Mouse (Mus musculus) ES-CJ7 (cell line): ENCODE measurements at regions not wholly inside any gene's neighbourhood (a gene's known extent, or its start where the extent isn't known, plus 50 kb on each side); places are given as distances from the start of the nearest gene placed in this dataset.
"Not testable (repeated sequence)": the region's sequence is repeated elsewhere in the genome, so short reads cannot be mapped to it uniquely, and the experiment has no call there.

Experiments
- DNase-seq: peaks from one replicate; pipeline ENCODE4 v3.0.0; 2011; ENCODE audit warnings: low read depth, low spot score

GRCm38 (mm10) chr2:17849267-17849666, 118.0 kb upstream of the Nebl start:
- DNase-seq, result peak; percentile 63

GRCm38 (mm10) chr2:17845447-17846092, 114.3 kb upstream of the Nebl start:
- DNase-seq, result not testable (repeated sequence)

GRCm38 (mm10) chr2:17844662-17845446, 113.6 kb upstream of the Nebl start:
- no peak for DNase-seq

GRCm38 (mm10) chr2:17841963-17842362, 110.7 kb upstream of the Nebl start:
- no peak for DNase-seq

- DNase-seq, result no peak
These were observed 110.3 kb upstream of the Nebl start for GRCm38 (mm10) chr2:17841546-17841945.

DNA sequence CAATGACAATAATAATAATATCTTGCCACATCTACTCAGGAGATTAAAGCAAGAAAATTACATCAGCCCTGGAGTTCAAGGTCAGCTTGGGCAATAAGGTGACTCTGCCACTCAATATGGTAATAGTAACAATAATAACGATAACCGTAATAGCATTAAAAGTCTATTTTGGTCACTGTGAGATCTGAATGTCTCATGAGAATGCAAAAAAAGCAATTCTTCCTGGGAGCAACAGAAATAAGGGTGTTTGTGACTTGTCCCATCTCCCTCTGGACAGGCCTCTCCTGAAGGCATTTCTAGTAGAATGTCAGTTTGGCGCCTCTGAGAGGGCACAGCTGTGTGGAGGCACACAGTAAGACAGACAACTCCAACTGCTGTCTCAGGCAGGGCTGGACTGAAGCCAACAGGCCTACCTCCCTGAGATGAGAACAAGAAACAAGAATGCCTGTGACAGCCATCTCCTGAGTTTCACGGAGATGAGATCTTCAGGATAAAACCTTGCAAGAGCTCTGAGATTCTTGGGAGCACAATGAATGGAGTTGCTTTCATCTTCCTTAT, 109.8 kb upstream of the Nebl start:
- DNase-seq, result no peak

DNA sequence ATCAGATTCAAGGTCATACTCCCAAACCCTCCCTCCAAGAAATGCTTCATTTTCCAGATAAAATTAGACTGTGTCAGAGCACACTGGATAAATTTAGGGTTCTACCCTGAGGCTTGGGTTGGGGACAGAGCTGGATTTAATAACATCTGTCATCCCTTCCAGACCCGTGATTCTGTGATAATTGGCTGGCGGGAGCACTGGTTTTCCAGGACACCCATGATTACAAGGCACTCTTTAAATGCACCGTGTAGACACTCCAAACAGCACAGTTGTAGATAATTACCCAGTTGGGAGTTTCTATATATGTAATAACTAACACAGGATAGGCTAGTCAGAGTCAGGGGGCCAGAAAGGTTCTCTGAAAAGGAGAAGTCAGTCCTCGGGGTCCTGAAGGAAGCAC, 108.4 kb upstream of the Nebl start:
- DNase-seq, result no peak

DNA sequence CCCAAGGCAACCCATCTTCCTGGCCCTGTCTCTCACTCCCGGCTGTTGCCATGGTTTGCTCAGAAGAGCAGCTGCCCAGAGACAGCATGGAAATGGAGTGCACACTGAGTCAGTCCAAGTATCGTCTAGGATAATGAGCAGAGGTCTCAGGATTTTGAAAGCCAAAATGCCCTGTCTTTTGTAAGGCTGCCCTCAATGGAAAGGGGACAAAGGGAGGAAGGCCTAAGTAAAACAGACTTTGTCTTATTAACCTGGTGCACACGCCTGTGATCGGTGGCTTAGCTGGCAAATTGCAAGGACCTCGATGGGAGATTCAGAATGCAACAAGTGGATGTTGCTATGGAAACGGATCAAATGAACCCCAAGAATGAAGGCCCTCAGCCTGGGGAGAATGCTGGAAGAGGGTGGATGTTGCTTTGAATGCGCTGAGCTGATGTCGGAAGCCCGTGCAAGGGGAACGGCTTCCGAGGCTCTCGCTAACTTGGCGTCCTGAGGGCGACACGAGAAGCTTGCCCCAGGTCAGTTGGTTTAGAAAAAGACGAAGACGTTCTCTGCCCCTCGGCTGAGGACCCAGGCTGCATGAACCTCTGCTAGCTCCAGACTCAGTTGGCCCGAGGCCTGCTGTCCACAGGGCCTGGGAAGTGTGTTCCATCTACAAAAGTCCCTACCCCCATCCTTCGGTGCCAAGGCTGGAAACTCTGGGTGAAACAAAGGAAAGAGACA, 107.8 kb upstream of the Nebl start:
- no peak for DNase-seq

DNA sequence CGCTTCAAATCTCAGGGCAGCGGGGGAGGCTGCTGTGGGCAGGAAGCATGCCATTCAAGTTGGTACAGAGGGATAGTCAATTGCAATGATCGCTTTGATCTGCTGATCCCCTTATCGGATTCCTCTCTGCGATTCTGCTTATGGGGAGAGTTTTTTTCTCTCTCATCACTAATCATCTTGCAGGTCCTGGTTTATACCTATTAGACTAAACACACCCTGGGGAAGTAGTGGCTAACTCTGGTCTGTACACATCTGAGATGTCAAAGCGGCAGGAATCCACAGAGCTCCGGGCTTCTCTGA, 107.1 kb upstream of the Nebl start:
- DNase-seq, result no peak

DNA sequence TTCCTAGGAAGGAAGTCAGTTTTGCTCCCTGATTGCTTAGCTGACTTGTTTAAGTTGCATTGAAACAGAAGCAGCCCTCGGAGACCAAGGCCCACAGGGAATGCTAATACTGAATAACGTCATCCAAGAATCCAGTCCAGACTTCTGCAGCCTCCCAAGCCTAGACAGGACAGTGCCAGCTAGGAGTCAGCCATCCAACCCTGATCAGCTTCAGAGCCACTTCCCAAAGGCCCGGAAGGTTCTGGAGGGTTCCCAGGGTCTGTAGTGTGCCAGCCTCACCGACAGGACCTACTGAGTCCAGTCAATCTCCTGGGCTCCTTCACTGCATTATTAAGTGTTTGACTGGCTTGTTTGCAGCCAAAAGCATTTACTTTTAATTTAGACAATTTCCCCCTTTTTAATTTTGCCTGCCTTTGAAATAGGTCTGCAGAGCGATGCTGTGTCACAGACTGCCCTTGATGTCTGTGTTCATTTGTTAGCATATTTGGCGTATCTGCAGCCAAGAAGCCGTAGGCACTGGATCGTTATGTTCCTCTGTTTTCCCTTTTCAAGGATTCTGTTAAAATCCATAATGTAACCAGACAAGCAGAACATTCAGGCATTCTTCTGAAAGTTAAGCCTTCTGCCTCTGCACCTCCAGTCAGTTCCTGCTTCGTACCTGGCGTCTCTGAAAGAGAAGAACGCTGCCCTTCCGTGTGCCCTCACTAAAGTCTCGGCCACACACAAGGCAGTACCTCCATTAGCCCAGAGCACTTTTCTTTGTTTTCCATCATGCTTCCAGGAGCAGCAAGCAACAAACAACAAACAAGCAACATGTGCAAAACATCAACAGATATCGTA, 106.5 kb upstream of the Nebl start:
- no peak for DNase-seq

GRCm38 (mm10) chr2:17832726-17833125, 101.5 kb upstream of the Nebl start:
- DNase-seq, result peak; percentile 71

DNA sequence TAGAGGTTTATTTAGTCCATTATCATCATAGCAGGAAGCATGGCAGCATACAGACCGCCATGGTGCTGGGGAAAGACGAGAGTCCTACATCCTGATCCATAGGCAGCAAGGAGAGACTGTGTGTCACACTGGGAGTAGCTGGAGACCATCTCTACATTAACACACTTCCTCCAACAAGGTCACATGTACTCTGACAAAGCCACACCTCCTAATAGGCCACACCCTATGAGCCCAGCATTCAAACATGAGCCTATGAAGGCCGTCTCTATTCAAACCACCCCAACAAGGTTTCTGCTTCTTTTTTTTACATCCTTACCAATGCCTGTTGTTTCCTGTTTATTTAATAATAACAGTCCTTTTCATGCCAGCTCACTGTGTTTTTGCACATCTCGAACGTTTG, 99.0 kb upstream of the Nebl start:
- peak; percentile 32 for DNase-seq

GRCm38 (mm10) chr2:17825271-17825670, 94.0 kb upstream of the Nebl start:
- no peak for DNase-seq

GRCm38 (mm10) chr2:17824176-17824575, 92.9 kb upstream of the Nebl start:
- no peak for DNase-seq

- no peak for DNase-seq
These were observed 91.3 kb upstream of the Nebl start for GRCm38 (mm10) chr2:17822621-17823006.

GRCm38 (mm10) chr2:17821878-17822620, 90.8 kb upstream of the Nebl start:
- DNase-seq, result peak; percentile 51

DNA sequence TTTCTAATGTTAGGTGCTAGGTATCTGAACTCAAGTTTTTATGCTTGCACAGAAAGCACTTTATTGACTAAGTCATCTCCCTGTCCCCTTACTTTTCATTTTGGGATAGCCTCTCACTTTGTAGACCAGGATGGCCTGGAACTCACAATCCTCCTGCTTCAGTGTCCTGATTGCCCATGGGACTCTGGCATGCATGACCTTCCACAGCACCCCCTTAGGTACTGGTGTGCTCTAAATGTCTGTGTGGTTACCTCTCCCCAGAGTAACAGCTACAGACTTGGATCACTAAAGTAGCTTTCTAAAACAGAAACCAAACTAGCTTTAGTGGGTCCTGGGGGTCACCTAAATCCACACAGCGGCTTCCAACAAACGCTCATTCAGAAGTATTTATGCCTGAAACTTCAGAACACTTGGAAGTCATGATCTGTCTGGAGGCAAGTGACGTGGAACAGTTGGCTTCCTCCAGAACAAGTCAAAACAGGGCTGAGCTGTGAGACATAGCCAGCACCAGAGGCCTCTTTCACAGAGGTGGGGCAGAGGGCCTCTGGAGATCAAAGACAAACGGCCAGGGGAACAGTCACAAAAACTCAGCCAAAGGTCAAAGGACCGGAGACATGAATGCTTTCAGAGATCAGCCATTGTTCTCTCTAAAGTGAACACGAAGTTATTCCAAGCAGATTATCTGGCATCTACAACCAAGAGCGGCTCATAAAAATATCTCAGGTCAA, 80.8 kb upstream of the Nebl start:
- no peak for DNase-seq
